Comparison of ENCODE assay signal across 27 mouse cellular contexts in the genomic region with DNA sequence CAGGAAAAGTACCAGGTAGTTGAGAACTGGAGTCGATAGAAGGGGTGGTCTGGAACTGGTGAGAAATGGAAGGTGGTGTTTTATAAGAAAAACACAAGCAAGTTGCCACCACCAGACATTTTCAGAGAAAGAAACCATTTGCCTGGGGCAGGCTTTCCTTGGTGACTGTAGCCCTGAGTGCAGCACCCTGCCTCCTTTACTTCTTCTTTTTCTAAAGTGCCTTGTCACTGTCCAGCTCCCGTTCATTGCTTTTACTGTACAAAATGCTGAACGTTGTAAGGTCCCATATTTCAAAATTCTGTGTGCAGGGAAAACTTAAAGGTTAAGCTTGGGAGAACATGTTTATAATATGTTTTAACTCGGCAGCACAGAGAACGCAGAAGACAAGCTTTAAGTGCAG.
DNase-seq lines count a peak whose midpoint lies in the region; ATAC-seq lines count a peak whose summit lies in the region.
"Had no signal": no experiment of that assay in that cellular context is flagged by ENCODE, and none has a peak within 500 bp of the region (broad histone marks: within the 10 kb centered on the region; RNA-seq: fewer than 3 reads in every experiment).

No protein-coding gene starts in this region.

- DNase-seq in 416B (ENCODE audit: low read depth), result peak; percentile 25
- DNase-seq in spleen, adult 12 weeks (ENCODE audit: low spot score), result no peak
- no peak for DNase-seq in right cerebral cortex, postnatal 25 days
- no peak for DNase-seq in layer of hippocampus, adult 11-12 months (ENCODE audit: low spot score)
- DNase-seq in limb, embryonic 10.5 days (ENCODE audit: low spot score), result no peak
- DNase-seq: adrenal gland, postnatal 14 days; B cell, adult 2 months; cerebellum, adult 18-20 months; cerebellum, adult 9-10 months; cerebellum, postnatal 14 days; forebrain, postnatal 0 days; gastrocnemius, postnatal 25 days; heart, adult 2 months; heart, postnatal 10 days; heart, postnatal 36 days had no signal

- no peaks in the 10 kb centered on the region for H3K79me2 ChIP-seq in macrophage (ENCODE audit: inconsistent target)

- 10% methylated on average over 5 of the region's 5 CpGs for WGBS in macrophage (ENCODE audit: missing documents)
- WGBS in limb, embryonic 10.5 days, result 75% methylated on average over 5 of the region's 5 CpGs

- H3K27ac ChIP-seq in macrophage, result peak overlapping the region; percentile 61
- no peak overlapping the region for H3K27ac ChIP-seq in limb, embryonic 10.5 days
- H3K27ac ChIP-seq: embryonic facial prominence, embryonic 12.5 days; embryonic facial prominence, embryonic 15.5 days; heart, adult 2 months; heart, embryonic 15.5 days; hindbrain, embryonic 15.5 days had no signal

- H3K36me3 ChIP-seq in macrophage (ENCODE audit: inconsistent target), result no peaks in the 10 kb centered on the region
- H3K36me3 ChIP-seq in limb, embryonic 10.5 days, result no peaks in the 10 kb centered on the region
- H3K36me3 ChIP-seq: embryonic facial prominence, embryonic 12.5 days; embryonic facial prominence, embryonic 15.5 days; G1E; heart, embryonic 12.5 days; heart, embryonic 15.5 days; hindbrain, embryonic 15.5 days had no signal

- H3K4me3 ChIP-seq in macrophage (ENCODE audit: inconsistent target), result no peak overlapping the region
- no peak overlapping the region for H3K4me3 ChIP-seq in limb, embryonic 10.5 days
- H3K4me3 ChIP-seq: embryonic facial prominence, embryonic 12.5 days; embryonic facial prominence, embryonic 15.5 days; heart, adult 2 months; heart, embryonic 12.5 days; heart, embryonic 15.5 days; hindbrain, embryonic 15.5 days had no signal

- ATAC-seq in common myeloid progenitor, adult 5-6 weeks (replicated peaks; ENCODE audit: low read depth, poor library complexity, severe bottlenecking), result peak; percentile 95
- peak; percentile 68; the same call in 1 of the 2 replicates for ATAC-seq in monocyte, adult 5-6 weeks (replicated peaks; ENCODE audit: insufficient number of reproducible peaks, low FRiP score, low TSS enrichment, poor library complexity, severe bottlenecking)
- ATAC-seq: forebrain, embryonic 14.5 days; forebrain, postnatal 0 days; Patski had no signal

- peaks cover 19% of the 10 kb centered on the region for H3K27me3 ChIP-seq in limb, embryonic 10.5 days (ENCODE audit: low read depth, poor library complexity, severe bottlenecking)
- H3K27me3 ChIP-seq: CH12.LX; embryonic facial prominence, embryonic 12.5 days; embryonic facial prominence, embryonic 15.5 days; heart, embryonic 12.5 days; heart, embryonic 15.5 days; hindbrain, embryonic 15.5 days; Patski had no signal

- H3K4me1 ChIP-seq in limb, embryonic 10.5 days, result peaks cover 13% of the 10 kb centered on the region
- H3K4me1 ChIP-seq: embryonic facial prominence, embryonic 15.5 days; hindbrain, embryonic 15.5 days had no signal

- no peaks in the 10 kb centered on the region for H3K9me3 ChIP-seq in limb, embryonic 10.5 days (replicated peaks)
- H3K9me3 ChIP-seq: embryonic facial prominence, embryonic 12.5 days; embryonic facial prominence, embryonic 15.5 days; G1E; heart, embryonic 12.5 days; heart, embryonic 15.5 days; hindbrain, embryonic 15.5 days had no signal
